ENCODE assay signal across 18 mouse cellular contexts in the genomic region with DNA sequence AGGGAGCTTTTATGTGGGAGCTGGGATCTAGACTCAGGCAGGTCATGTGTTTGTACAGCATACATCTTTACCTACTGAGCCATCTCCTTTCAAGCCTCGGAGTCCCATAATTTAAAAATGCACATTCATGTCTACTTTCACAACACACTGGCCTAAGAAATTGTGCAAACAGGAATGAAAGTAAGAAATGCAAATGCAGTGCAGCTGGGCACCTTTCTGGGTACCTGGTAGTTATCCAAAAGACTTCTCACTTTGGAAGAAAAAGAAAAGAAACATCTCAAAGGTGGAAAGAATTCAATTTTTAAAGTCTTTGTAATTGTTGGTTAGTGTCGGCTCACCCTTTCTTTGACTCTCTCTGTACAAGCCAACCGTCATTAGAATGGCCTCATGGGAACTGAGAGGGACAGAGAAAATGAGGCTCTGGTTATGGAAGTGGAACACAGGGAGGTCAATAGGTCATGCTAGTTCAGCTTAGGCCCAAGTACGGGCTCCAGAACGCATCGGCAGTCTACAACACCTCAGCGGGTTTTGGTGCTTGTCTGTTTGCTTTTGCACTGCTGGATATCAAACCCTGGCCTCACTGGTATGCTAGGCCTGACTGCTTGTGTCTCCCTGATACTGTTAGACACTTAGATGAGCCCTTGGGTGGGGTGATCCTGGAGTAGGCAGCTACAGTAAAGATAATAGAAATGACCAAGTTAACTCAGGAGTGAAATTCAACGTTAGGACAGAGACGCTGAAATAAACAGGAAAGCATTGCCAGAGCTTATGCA. TPM values are rescaled to one million over a fixed set of nuclear protein-coding genes. Genes with fewer than 3 reads are reported as not detected.
DNase-seq lines count a peak whose midpoint lies in the region; ATAC-seq and TF ChIP-seq lines count a peak whose summit lies in the region.
"Had no signal": no experiment of that assay in that cellular context is flagged by ENCODE, and none has a peak within 500 bp of the region (broad histone marks: within the 10 kb centered on the region; RNA-seq: fewer than 3 reads in every experiment).

No protein-coding gene starts in this region.

- H3K9me3 ChIP-seq in CH12.LX (replicated peaks; ENCODE audit: low read length): peaks cover 8% of the 10 kb centered on the region
- no peaks in the 10 kb centered on the region for H3K9me3 ChIP-seq in hindbrain, embryonic 16.5 days (ENCODE audit: control insufficient read depth, low read length)
- H3K9me3 ChIP-seq: embryonic facial prominence, embryonic 15.5 days; forebrain, embryonic 13.5 days; limb, embryonic 15.5 days; neural tube, embryonic 13.5 days had no signal

- no peaks in the 10 kb centered on the region for H3K27me3 ChIP-seq in CH12.LX (replicated peaks)
- H3K27me3 ChIP-seq in liver, adult 2 months (ENCODE audit: control insufficient read depth, insufficient read depth, low read length): no peaks in the 10 kb centered on the region
- H3K27me3 ChIP-seq in hindbrain, embryonic 16.5 days (replicated peaks; ENCODE audit: control insufficient read depth, insufficient read depth, low read length): no peaks in the 10 kb centered on the region
- H3K27me3 ChIP-seq: embryonic facial prominence, embryonic 15.5 days; forebrain, embryonic 13.5 days; limb, embryonic 15.5 days; neural tube, embryonic 13.5 days had no signal

- peak overlapping the region; percentile 16 for H3K4me2 ChIP-seq in CH12.LX (ENCODE audit: insufficient read depth, low read depth, poor library complexity, severe bottlenecking)
- no peak overlapping the region for H3K4me2 ChIP-seq in hindbrain, embryonic 16.5 days (ENCODE audit: low read length)
- H3K4me2 ChIP-seq: embryonic facial prominence, embryonic 15.5 days; forebrain, embryonic 13.5 days; limb, embryonic 15.5 days; midbrain, embryonic 11.5 days; neural tube, embryonic 13.5 days had no signal

- TF ChIP-seq RAD21 in CH12.LX (IDR thresholded peaks at IDR 0.05; ENCODE audit: low read depth, low read length): no peak

- peak; percentile 45 for ATAC-seq in megakaryocyte, adult 5-6 weeks (ENCODE audit: poor library complexity, severe bottlenecking)
- no peak for ATAC-seq in hindbrain, embryonic 16.5 days
- ATAC-seq: forebrain, embryonic 13.5 days; inflammation-experienced regulatory T-cells, adult 6 months had no signal

- peak; percentile 60 for TF ChIP-seq EP300 in CH12.LX (IDR thresholded peaks at IDR 0.05; ENCODE audit: low read length)

- no peaks in the 10 kb centered on the region for H3K36me3 ChIP-seq in CH12.LX (replicated peaks in 1 of 2; ENCODE audit: control insufficient read depth in 1 of 2, insufficient read depth in 1 of 2, low read length in 1 of 2)
- no peaks in the 10 kb centered on the region for H3K36me3 ChIP-seq in liver, adult 2 months (ENCODE audit: control insufficient read depth, insufficient read depth, low read length)
- H3K36me3 ChIP-seq in hindbrain, embryonic 16.5 days (ENCODE audit: control insufficient read depth, insufficient read depth, low read length): no peaks in the 10 kb centered on the region
- H3K36me3 ChIP-seq: embryonic facial prominence, embryonic 15.5 days; G1E; limb, embryonic 15.5 days; neural tube, embryonic 13.5 days had no signal

- H3K4me3 ChIP-seq in CH12.LX (replicated peaks in 1 of 3; ENCODE audit: low read depth in 2 of 3, low read length in 2 of 3, poor library complexity in 1 of 3): no peak overlapping the region
- no peak overlapping the region for H3K4me3 ChIP-seq in liver, adult 2 months (ENCODE audit: insufficient read depth, low read depth, low read length)
- no peak overlapping the region for H3K4me3 ChIP-seq in hindbrain, embryonic 16.5 days (ENCODE audit: low read length)
- H3K4me3 ChIP-seq: embryonic facial prominence, embryonic 15.5 days; forebrain, embryonic 13.5 days; limb, embryonic 15.5 days; neural tube, embryonic 13.5 days had no signal

- peak overlapping the region; percentile 45; the same call in 1 of the 2 replicates for H3K9ac ChIP-seq in CH12.LX (ENCODE audit: insufficient read depth, low read depth)
- no peak overlapping the region for H3K9ac ChIP-seq in liver, adult 2 months (ENCODE audit: low read depth, low read length)
- H3K9ac ChIP-seq in hindbrain, embryonic 16.5 days (ENCODE audit: low read depth, low read length): no peak overlapping the region
- H3K9ac ChIP-seq: embryonic facial prominence, embryonic 15.5 days; forebrain, embryonic 13.5 days; limb, embryonic 15.5 days; neural tube, embryonic 13.5 days had no signal

- no peak for TF ChIP-seq POLR2A in CH12.LX (IDR thresholded peaks at IDR 0.05; ENCODE audit: low read depth, low read length)
- no peak for TF ChIP-seq POLR2A in liver, adult 2 months (IDR thresholded peaks at IDR 0.05; ENCODE audit: extremely low read depth, insufficient read depth, low read length)

- peak overlapping the region; percentile 65 for H3K27ac ChIP-seq in CH12.LX (ENCODE audit: insufficient read depth, low read depth)
- no peak overlapping the region for H3K27ac ChIP-seq in liver, adult 2 months (replicated peaks; ENCODE audit: insufficient read depth, low read depth, low read length)
- no peak overlapping the region for H3K27ac ChIP-seq in hindbrain, embryonic 16.5 days (ENCODE audit: low read depth, low read length)
- H3K27ac ChIP-seq: embryonic facial prominence, embryonic 15.5 days; forebrain, embryonic 13.5 days; limb, embryonic 15.5 days; neural tube, embryonic 13.5 days had no signal

- H3K79me2 ChIP-seq in CH12.LX (replicated peaks; ENCODE audit: control insufficient read depth, extremely low read depth, insufficient read depth, poor library complexity, severe bottlenecking): no peaks in the 10 kb centered on the region
- no peaks in the 10 kb centered on the region for H3K79me2 ChIP-seq in liver, adult 2 months (ENCODE audit: control insufficient read depth, insufficient read depth, low read length)

- TF ChIP-seq CTCF in CH12.LX (conservative IDR thresholded peaks at IDR 0.05 in 1 of 2, IDR thresholded peaks at IDR 0.05 in 1 of 2; ENCODE audit: low read depth in 2 of 2, low read length in 2 of 2): no peak
- TF ChIP-seq CTCF in liver, adult 2 months (IDR thresholded peaks at IDR 0.05; ENCODE audit: low read depth, low read length): no peak

- in situ Hi-C loops in CH12.LX (cut with MboI; ENCODE audit: low pct_ligation_motif_present, low pct_unique_long_range_greater_than_20kb, low sequenced_read_pairs): no loop called here

- WGBS in liver, adult 2 months: 60% methylated on average over 9 of the region's 9 CpGs
- WGBS in hindbrain, embryonic 16.5 days: 74% methylated on average over 9 of the region's 9 CpGs

- peaks cover 10 to 26% of the 10 kb centered on the region in 2 experiments for H3K4me1 ChIP-seq in CH12.LX (ENCODE audit: control insufficient read depth in 1 of 2, insufficient read depth in 2 of 2)
- H3K4me1 ChIP-seq in liver, adult 2 months (ENCODE audit: control insufficient read depth, insufficient read depth, low read length): 0 out of 2 replicates have a peak, but pooled peaks cover 2% of the 10 kb centered on the region
- H3K4me1 ChIP-seq in hindbrain, embryonic 16.5 days (ENCODE audit: control insufficient read depth, insufficient read depth, low read depth, low read length): no peaks in the 10 kb centered on the region; the same call in 1 of the 2 replicates

- dilution Hi-C loops in CH12.LX (cut with MboI; ENCODE audit: extremely low pct_ligation_motif_present, extremely low pct_unique_long_range_greater_than_20kb, low sequenced_read_pairs): no loop called here

- DNase-seq in CH12.LX (ENCODE audit: extremely low read depth): peak; percentile 61
- peak; percentile 13 for DNase-seq in c-Kit-negative CD71-positive TER-119-positive erythroid progenitor cells, embryonic 14.5 days (ENCODE audit: low read depth, low spot score)
- peak; percentile 28 for DNase-seq in liver, adult 2 months (ENCODE audit: extremely low read depth, low read depth, low spot score)
- no peak for DNase-seq in Muller cell, postnatal 12 days (ENCODE audit: inconsistent ontology term)
- DNase-seq in cerebellum, adult 8-10 months: no peak
- DNase-seq: cerebellum, adult 2 months; embryo, embryonic 11 days; kidney, adult 8-10 months; right cerebral cortex, postnatal 25 days had no signal

TF ChIP-seq in CH12.LX, 34 proteins besides CTCF, POLR2A, EP300 and RAD21:
- TF ChIP-seq GABPA (IDR thresholded peaks at IDR 0.05; ENCODE audit: insufficient replicate concordance, low read depth, low read length) (no peak), JUND (conservative IDR thresholded peaks at IDR 0.05; ENCODE audit: low read depth, low read length) (no peak), ZNF384 (IDR thresholded peaks at IDR 0.05; ENCODE audit: low read depth, low read length) (no peak), IRF4 (IDR thresholded peaks at IDR 0.05; ENCODE audit: low read depth, low read length) (peak; percentile 67; the same call in 1 of the 2 replicates), MXI1 (IDR thresholded peaks at IDR 0.05; ENCODE audit: low read depth, low read length) (0 out of 2 replicates have a peak, but pooled peaks have one; percentile 26), HCFC1 (IDR thresholded peaks at IDR 0.05; ENCODE audit: low read depth, low read length) (no peak), ZC3H11A (IDR thresholded peaks at IDR 0.05; ENCODE audit: low read depth, low read length) (no peak), SMC3 (IDR thresholded peaks at IDR 0.05; ENCODE audit: low read depth, low read length) (peak; percentile 2; the same call in 1 of the 2 replicates), E2F4 (IDR thresholded peaks at IDR 0.05; ENCODE audit: insufficient replicate concordance, low read depth, low read length) (0 out of 2 replicates have a peak, but pooled peaks have one; percentile 19), RCOR1 (conservative IDR thresholded peaks at IDR 0.05; ENCODE audit: low read depth, low read length) (no peak), MEF2A (IDR thresholded peaks at IDR 0.05; ENCODE audit: borderline replicate concordance, low read depth, low read length) (peak; percentile 33; the same call in 1 of the 2 replicates), MYC (IDR thresholded peaks at IDR 0.05; ENCODE audit: low read depth, low read length) (no peak), ETS1 (conservative IDR thresholded peaks at IDR 0.05; ENCODE audit: low read depth, low read length) (peak; percentile 41), TCF12 (IDR thresholded peaks at IDR 0.05; ENCODE audit: low read depth, low read length) (peak; percentile 25; the same call in 1 of the 2 replicates), MAX (IDR thresholded peaks at IDR 0.05; ENCODE audit: low read length) (no peak; the same call in 1 of the 2 replicates), CHD1 (IDR thresholded peaks at IDR 0.05; ENCODE audit: low read depth, low read length) (no peak)

RNA-seq across cellular contexts. Expression of a gene that starts 28.0 kb away (rescaled TPM):
- total RNA-seq in CH12.LX (2012; rRNA removed) (8.1 and 11.3 TPM in 2 replicates), CH12.LX (2014; rRNA removed) (15.7 and 16.3 TPM in 2 replicates)
- polyA plus RNA-seq in CH12.LX (2012; ENCODE audit: insufficient read length, low read depth): 4.4 and 5.3 TPM in 2 replicates
- 68.7 and 71.3 TPM in 2 replicates for total RNA-seq in liver, adult 2 months (2014; rRNA removed)
- polyA plus RNA-seq in liver, adult 2 months (2012; rRNA removed): 5.9 and 7.0 TPM in 2 replicates
- total RNA-seq in megakaryocyte, adult 5-6 weeks (2015): 41.9 and 50.3 TPM in 2 replicates
- 38.4 and 46.1 TPM in 2 replicates for total RNA-seq in megakaryocyte, adult 5-6 weeks (2017)
- polyA plus RNA-seq in hindbrain, embryonic 16.5 days (2015; fragmentation: Nextera tagmentation; extraction: Ambion mirVana): 12.7 and 15.9 TPM in 2 replicates

Comparison
In these comparisons a context has a peak if more than half of its experiments do, and no peak if none do; other contexts are left out.
1. DNase-seq: peak in CH12.LX (single experiment), c-Kit-negative CD71-positive TER-119-positive erythroid progenitor cells, embryonic 14.5 days (single experiment) and liver, adult 2 months (single experiment); none in Muller cell, postnatal 12 days (single experiment) and cerebellum, adult 8-10 months (single experiment).